Mouse (Mus musculus) duodenum, adult 2 months (tissue): ENCODE data around the gene Anp32a. TPM values are rescaled to one million over a fixed set of nuclear protein-coding genes. Genes with fewer than 3 reads are reported as not detected.

ENCODE experiments used
- polyA plus RNA-seq: library from polyadenylated mRNA; depleted of rRNA; stranded (reverse); fragments of >200 nt; gene quantifications from 2 replicates; pipeline ENCODE4 v1.2.3, GENCODE M21; 2012; ENCODE audit warnings: low replicate concordance; rRNA removed

The Anp32a gene
- polyA plus RNA-seq, result 3.4 and 3.9 TPM in 2 replicates

DNA sequence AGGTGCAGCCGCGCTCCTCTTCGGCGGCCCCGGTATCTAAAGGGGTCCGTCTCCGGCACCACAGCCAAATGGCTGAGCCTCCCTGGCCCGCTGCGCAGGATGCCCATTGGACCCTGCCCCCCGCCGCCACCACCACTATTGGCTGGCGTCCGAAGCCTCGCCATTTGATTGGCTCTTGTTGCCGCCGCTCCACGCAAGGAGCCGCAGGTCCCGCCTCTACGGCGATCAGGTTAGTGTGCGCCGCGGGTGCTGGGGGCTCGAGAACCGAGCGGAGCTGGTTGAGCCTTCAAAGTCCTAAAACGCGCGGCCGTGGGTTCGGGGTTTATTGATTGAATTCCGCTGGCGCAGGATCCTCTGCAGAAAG lies at the start of gene Anp32a:
Gene Anp32a (plus strand): TSS at position 171 of the 364 bp plus-strand sequence.

Other genes with a start within 250 kb of the Anp32a start
- gene Glce, start 218.6 kb upstream of the Anp32a start, polyA plus RNA-seq, result 0.62 and 0.92 TPM in 2 replicates
- gene Spesp1, start 59.1 kb upstream of the Anp32a start, polyA plus RNA-seq, result not detected in 2 replicates
- gene Coro2b, start 195.8 kb downstream of the Anp32a start, polyA plus RNA-seq, result 2.4 and 3.2 TPM in 2 replicates